Mouse (Mus musculus): ENCODE measurements around the gene Rubcnl.

DNA sequence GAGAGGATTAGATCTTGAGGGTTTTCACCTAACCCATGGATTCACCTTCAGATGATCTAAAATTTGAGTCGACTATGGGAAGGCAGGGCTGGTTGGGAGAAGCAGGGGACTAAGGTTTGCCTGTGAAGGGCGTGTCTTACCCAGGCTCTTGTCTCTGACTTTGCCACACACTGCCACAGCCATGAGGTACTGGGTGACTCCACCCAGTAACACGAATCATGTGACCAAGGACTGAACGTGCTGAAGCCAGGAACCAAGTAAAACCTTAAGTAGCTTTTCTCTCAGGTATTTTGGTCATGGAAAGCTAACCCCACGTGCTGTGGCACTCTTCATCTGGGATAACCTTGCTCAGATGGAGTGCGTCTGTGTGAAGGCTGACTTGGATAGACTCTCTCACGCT lies 14.9 kb downstream of the Rubcnl start:
- TF ChIP-seq POLR2AphosphoS5 (IDR thresholded peaks at IDR 0.05; ENCODE audit: insufficient replicate concordance, low read depth, low read length), result no peak
- no peak for TF ChIP-seq CTCF (IDR thresholded peaks at IDR 0.05; ENCODE audit: low read depth, low read length)
- TF ChIP-seq GATA1 (IDR thresholded peaks at IDR 0.05; ENCODE audit: borderline replicate concordance, low read length), result no peak
- TF ChIP-seq TAL1 (conservative IDR thresholded peaks at IDR 0.05; ENCODE audit: low read depth, low read length), result no peak
- no peak for TF ChIP-seq GATA2 (IDR thresholded peaks at IDR 0.05; ENCODE audit: borderline replicate concordance, low read depth, low read length)
